Mouse (Mus musculus) heart, postnatal 0 days (tissue): Measurements from ENCODE around the gene B3gnt2. TPM values are rescaled to one million over a fixed set of nuclear protein-coding genes. Genes with fewer than 3 reads are reported as not detected.

Experiments used
- ATAC-seq: fragments of 200-750 bp; cut with Nextera tagmentation; 2 replicates; pipeline ENCODE4 v1.8.0; 2017; ENCODE audit warnings: low read depth, moderate number of reproducible peaks, moderate library complexity; ENCODE audit not compliant: insufficient read depth
- DNase-seq: peaks from one replicate; pipeline ENCODE4 v3.0.0-alpha.2; 2016; ENCODE audit warnings: low spot score
- H3K27ac ChIP-seq: fragments of 300-500 bp; sonication (generic); 2 replicates; pipeline ENCODE4 v1.5.1; 2014; ENCODE audit warnings: low read depth, mild to moderate bottlenecking
- H3K27me3 ChIP-seq: fragments of 300-500 bp; sonication (generic); 2 replicates; pipeline ENCODE4 v1.6.1; 2014; ENCODE audit warnings: low read length, mixed read lengths; ENCODE audit not compliant: control insufficient read depth, insufficient read depth
- H3K36me3 ChIP-seq: fragments of 300-500 bp; sonication (generic); replicated peaks from 2 replicates; pipeline ENCODE4 v1.6.1; 2014; ENCODE audit warnings: low read length, mixed read lengths; ENCODE audit not compliant: control insufficient read depth, insufficient read depth
- H3K4me1 ChIP-seq: fragments of 300-500 bp; sonication (generic); 2 replicates; pipeline ENCODE4 v1.6.1; 2014; ENCODE audit warnings: antibody characterized with exemption; ENCODE audit not compliant: control insufficient read depth, insufficient read depth
- H3K4me2 ChIP-seq: fragments of 300-500 bp; sonication (generic); 2 replicates; pipeline ENCODE4 v1.6.1; 2014; ENCODE audit warnings: low read depth, mild to moderate bottlenecking, low read length, moderate library complexity
- H3K4me3 ChIP-seq: fragments of 300-500 bp; sonication (generic); 2 replicates; pipeline ENCODE4 v1.5.1; 2014; ENCODE audit warnings: low read depth, low read length
- H3K9ac ChIP-seq: fragments of 300-500 bp; sonication (generic); replicated peaks from 2 replicates; pipeline ENCODE4 v1.6.1; 2014; ENCODE audit warnings: low read depth, low read length, mixed read lengths
- H3K9me3 ChIP-seq: fragments of 300-500 bp; sonication (generic); replicated peaks from 2 replicates; pipeline ENCODE4 v1.6.1; 2016; ENCODE audit warnings: low read length; ENCODE audit not compliant: control insufficient read depth
- CTCF ChIP-seq: IDR thresholded peaks from 2 replicates; pipeline ENCODE4 v1.5.1; 2016; ENCODE audit warnings: antibody characterized with exemption, control low read depth, low read depth
- EP300 ChIP-seq: IDR thresholded peaks from 2 replicates; pipeline ENCODE4 v1.6.1; 2016; ENCODE audit warnings: antibody characterized with exemption, low read depth
- WGBS: fragments of 180-500 bp; shearing (Covaris S2); extraction: QIAGEN DNeasy Blood & Tissue Kit; methylation state at CpG from one replicate; pipeline ENCODE4 v1.1.7; 2014; 5-methylcytosine and 5-hydroxymethylcytosine counted together
- polyA plus RNA-seq: library from polyadenylated mRNA; unstranded; fragments of >200 nt; fragmentation: Nextera tagmentation; extraction: Ambion mirVana; gene quantifications from 2 replicates; pipeline ENCODE4 v1.2.1, GENCODE M21; 2015
- total RNA-seq: library from RNA; depleted of rRNA; stranded (reverse); fragments of >200 nt; gene quantifications from 2 replicates; pipeline ENCODE4 v1.2.3, GENCODE M21; 2014; ENCODE audit warnings: low replicate concordance

Gene B3gnt2
- total and polyA plus RNA-seq, 2 experiments from 2014 or later, result 5.9 to 22.6 TPM

- no peaks in the 10 kb centered on the region for H3K27me3 ChIP-seq
- no peak overlapping the region for H3K4me2 ChIP-seq
- DNase-seq (no peak), ATAC-seq (no peak)
- H3K9ac ChIP-seq, result no peak overlapping the region
- no peak overlapping the region for H3K4me3 ChIP-seq
- H3K36me3 ChIP-seq, result no peaks in the 10 kb centered on the region
- TF ChIP-seq EP300 (no peak), CTCF (no peak)
- no peak overlapping the region for H3K27ac ChIP-seq
- WGBS, result 63% methylated on average over 4 of the region's 4 CpGs
- H3K9me3 ChIP-seq, result no peaks in the 10 kb centered on the region
- H3K4me1 ChIP-seq, result peaks cover 12% of the 10 kb centered on the region
Observed at GRCm38 (mm10) chr11:22863581-22863980, 2.8 kb upstream of the B3gnt2 start.

GRCm38 (mm10) chr11:22861315-22861714, 554 bp upstream of the B3gnt2 start:
- no peaks in the 10 kb centered on the region for H3K36me3 ChIP-seq
- H3K27me3 ChIP-seq, result no peaks in the 10 kb centered on the region
- ATAC-seq (no peak), DNase-seq (no peak)
- H3K27ac ChIP-seq, result no peak overlapping the region
- WGBS, result 80% methylated on average over 4 of the region's 4 CpGs
- H3K4me3 ChIP-seq, result no peak overlapping the region
- no peak overlapping the region for H3K4me2 ChIP-seq
- H3K4me1 ChIP-seq, result peaks cover 16% of the 10 kb centered on the region
- H3K9ac ChIP-seq, result no peak overlapping the region
- H3K9me3 ChIP-seq, result no peaks in the 10 kb centered on the region
- TF ChIP-seq EP300, result no peak
- TF ChIP-seq CTCF, result no peak

- TF ChIP-seq CTCF (no peak), EP300 (no peak)
- WGBS, result under 1% methylated on average over 48 of the region's 55 CpGs
- Histone ChIP-seq H3K4me2 (peak overlapping the region; percentile 99), H3K4me3 (peak overlapping the region; percentile 76), H3K27me3 (no peaks in the 10 kb centered on the region), H3K9me3 (no peaks in the 10 kb centered on the region), H3K27ac (peak overlapping the region; percentile 88), H3K4me1 (peaks cover 16% of the 10 kb centered on the region), H3K9ac (peak overlapping the region; percentile 70), H3K36me3 (no peaks in the 10 kb centered on the region)
- ATAC-seq (peak; percentile 94), DNase-seq (peak; percentile 90)
Observed at GRCm38 (mm10) chr11:22859633-22860334, 977 bp downstream of the B3gnt2 start.

DNA sequence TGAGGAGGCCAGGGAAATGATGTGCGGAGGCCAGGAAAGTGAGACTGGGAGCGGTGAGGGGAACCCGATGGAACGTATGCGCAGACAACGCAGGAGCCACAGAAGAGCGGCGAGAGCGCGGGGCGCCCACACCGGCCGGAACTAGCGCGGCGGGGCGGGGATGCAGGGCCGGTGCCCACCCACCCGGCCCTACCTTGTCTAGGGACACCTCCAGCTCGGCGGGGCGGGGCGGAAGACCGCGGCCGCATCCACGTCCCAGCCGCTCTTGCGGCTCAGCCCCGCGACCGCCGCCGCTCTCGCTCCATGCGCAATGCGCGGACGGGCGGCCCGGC, 1.5 kb downstream of the B3gnt2 start:
- ATAC-seq (peak; percentile 45; the same call in 1 of the 2 replicates), DNase-seq (no peak)
- peak overlapping the region; percentile 99 for H3K4me2 ChIP-seq
- peak overlapping the region; percentile 88 for H3K27ac ChIP-seq
- TF ChIP-seq CTCF (no peak), EP300 (no peak)
- H3K4me3 ChIP-seq, result peak overlapping the region; percentile 76
- H3K27me3 ChIP-seq, result no peaks in the 10 kb centered on the region
- peaks cover 16% of the 10 kb centered on the region for H3K4me1 ChIP-seq
- peak overlapping the region; percentile 70 for H3K9ac ChIP-seq
- H3K9me3 ChIP-seq, result no peaks in the 10 kb centered on the region
- WGBS, result under 1% methylated on average over 22 of the region's 41 CpGs
- H3K36me3 ChIP-seq, result no peaks in the 10 kb centered on the region

DNA sequence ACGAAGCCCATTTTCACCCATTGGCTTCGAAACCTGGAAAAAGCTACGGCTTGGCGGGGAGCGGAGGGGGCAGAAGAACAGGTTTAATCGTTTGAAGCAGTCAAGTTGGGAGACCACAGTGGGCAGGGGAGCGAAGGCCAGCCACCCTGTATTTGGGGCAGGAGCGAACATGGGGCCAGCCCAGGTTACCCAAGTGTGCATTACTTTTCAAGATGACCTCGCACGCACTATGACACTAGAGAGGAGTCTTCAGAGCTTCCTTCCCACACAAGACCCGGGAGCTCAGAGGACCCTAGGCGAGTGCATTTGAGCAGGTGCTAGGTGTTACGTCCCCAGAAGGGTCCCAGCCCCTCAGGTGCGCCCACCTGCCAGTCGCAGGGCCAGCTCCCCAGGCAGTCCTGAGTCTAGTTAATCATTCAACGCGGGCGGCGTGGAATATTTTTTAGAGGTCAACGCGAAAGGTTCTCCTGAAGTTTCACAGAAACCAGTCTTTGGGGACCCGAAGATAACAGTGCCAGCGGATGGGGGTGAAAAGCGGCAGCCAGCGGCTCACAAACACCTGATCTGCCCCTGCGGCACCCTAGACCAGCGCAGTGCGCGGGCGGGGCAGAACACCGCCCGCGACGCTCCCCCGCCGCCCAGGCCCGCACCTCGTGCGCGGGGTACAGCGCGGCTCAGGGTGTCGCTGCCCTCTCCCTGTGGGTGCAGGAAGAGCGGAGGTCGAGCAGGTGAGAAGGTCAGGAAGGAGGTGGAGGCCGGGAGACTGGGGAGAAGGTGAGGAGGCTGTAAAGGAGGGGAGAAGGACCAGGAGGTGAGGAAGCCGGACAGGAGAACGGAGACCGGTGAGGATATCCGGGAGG, 2.1 kb downstream of the B3gnt2 start:
- Histone ChIP-seq H3K36me3 (no peaks in the 10 kb centered on the region), H3K4me2 (peak overlapping the region; percentile 99), H3K27ac (peak overlapping the region; percentile 88), H3K27me3 (no peaks in the 10 kb centered on the region), H3K9ac (peak overlapping the region; percentile 70), H3K4me3 (peak overlapping the region; percentile 76), H3K4me1 (peaks cover 16% of the 10 kb centered on the region), H3K9me3 (no peaks in the 10 kb centered on the region)
- DNase-seq (no peak), ATAC-seq (peak; percentile 17; the same call in 1 of the 2 replicates)
- 8% methylated on average over 50 of the region's 50 CpGs for WGBS
- TF ChIP-seq CTCF, result no peak
- no peak for TF ChIP-seq EP300
